Mouse (Mus musculus): ENCODE measurements at regions not wholly inside any gene's neighbourhood (a gene's known extent, or its start where the extent isn't known, plus 50 kb on each side); places are given as distances from the start of the nearest gene placed in this dataset.

DNA sequence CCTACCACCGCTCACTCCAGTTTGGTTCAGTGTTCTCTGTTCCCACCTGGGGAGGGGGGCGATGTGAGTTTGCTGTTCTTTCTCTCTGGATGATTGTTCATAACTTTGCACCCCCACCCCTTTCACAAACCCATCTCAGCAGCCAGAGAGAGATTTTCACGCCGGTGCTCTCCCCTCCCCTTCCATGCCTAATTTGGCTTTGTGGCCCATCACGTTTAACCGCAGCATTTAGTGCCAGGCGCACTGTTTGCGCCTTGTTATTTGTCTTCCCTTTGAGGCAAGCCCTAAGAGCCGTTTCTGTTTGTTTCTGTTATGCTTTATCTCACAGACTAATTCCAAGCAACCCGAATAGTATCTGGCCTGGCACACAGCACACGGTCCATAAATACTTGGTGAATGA, 160.6 kb downstream of the Evx1 start:
- H3K79me2 ChIP-seq (replicated peaks; ENCODE audit: control insufficient read depth, extremely low read depth, insufficient read depth, poor library complexity, severe bottlenecking) = no peaks in the 10 kb centered on the region
- in situ Hi-C loops (cut with MboI; ENCODE audit: low pct_ligation_motif_present, low pct_unique_long_range_greater_than_20kb, low sequenced_read_pairs) (no loop called here), dilution Hi-C loops (cut with MboI; ENCODE audit: extremely low pct_ligation_motif_present, extremely low pct_unique_long_range_greater_than_20kb, low sequenced_read_pairs) (no loop called here)
- H3K4me3 ChIP-seq (replicated peaks in 1 of 3; ENCODE audit: low read depth in 2 of 3, low read length in 2 of 3, poor library complexity in 1 of 3) = no peak overlapping the region
- H3K27me3 ChIP-seq (replicated peaks) = no peaks in the 10 kb centered on the region
- no peak for TF ChIP-seq GABPA (IDR thresholded peaks at IDR 0.05; ENCODE audit: insufficient replicate concordance, low read depth, low read length)
- peak; percentile 51 for TF ChIP-seq BHLHE40 (IDR thresholded peaks at IDR 0.05; ENCODE audit: low read depth, low read length)
- TF ChIP-seq NRF1 (IDR thresholded peaks at IDR 0.05; ENCODE audit: low read depth, low read length) = no peak
- no peaks in the 10 kb centered on the region for H3K9me3 ChIP-seq (replicated peaks; ENCODE audit: low read length)
- H3K4me2 ChIP-seq (ENCODE audit: insufficient read depth, low read depth, poor library complexity, severe bottlenecking) = peak overlapping the region; percentile 21
- no peaks in the 10 kb centered on the region for H3K36me3 ChIP-seq (replicated peaks in 1 of 2; ENCODE audit: control insufficient read depth in 1 of 2, insufficient read depth in 1 of 2, low read length in 1 of 2)
- no peak overlapping the region for H3K27ac ChIP-seq (ENCODE audit: insufficient read depth, low read depth)
- H3K4me1 ChIP-seq (ENCODE audit: control insufficient read depth in 1 of 2, insufficient read depth in 2 of 2) = peaks cover 16% of the 10 kb centered on the region in 2 experiments
- no peak overlapping the region for H3K9ac ChIP-seq (ENCODE audit: insufficient read depth, low read depth)
- no peak for DNase-seq (ENCODE audit: extremely low read depth)

DNA sequence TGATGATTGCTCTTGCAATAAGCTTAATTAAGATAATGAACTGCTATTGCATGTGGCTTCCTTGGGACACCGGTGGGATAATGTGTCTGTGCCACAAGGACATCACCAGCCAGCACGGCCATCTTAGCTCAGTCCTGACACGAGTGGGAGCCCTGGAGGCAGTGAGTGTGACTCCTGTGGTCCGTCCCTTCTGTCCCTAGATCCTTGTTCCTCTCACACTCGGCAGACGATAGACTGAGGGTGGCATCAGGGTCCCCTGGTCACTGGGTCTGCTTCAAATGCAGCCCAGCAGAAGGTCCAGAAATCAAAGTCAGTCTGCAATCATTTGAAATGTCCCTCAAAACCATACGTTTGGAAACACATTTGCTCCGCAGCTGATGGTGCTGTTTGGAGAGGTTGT, 162.4 kb downstream of the Evx1 start:
- H3K27me3 ChIP-seq (replicated peaks) = no peaks in the 10 kb centered on the region
- no peak overlapping the region for H3K9ac ChIP-seq (ENCODE audit: insufficient read depth, low read depth)
- no peak overlapping the region for H3K4me3 ChIP-seq (replicated peaks in 1 of 3; ENCODE audit: low read depth in 2 of 3, low read length in 2 of 3, poor library complexity in 1 of 3)
- H3K4me1 ChIP-seq (ENCODE audit: control insufficient read depth in 1 of 2, insufficient read depth in 2 of 2) = peaks cover 16% of the 10 kb centered on the region in 2 experiments
- in situ Hi-C loops (cut with MboI; ENCODE audit: low pct_ligation_motif_present, low pct_unique_long_range_greater_than_20kb, low sequenced_read_pairs) (no loop called here), dilution Hi-C loops (cut with MboI; ENCODE audit: extremely low pct_ligation_motif_present, extremely low pct_unique_long_range_greater_than_20kb, low sequenced_read_pairs) (no loop called here)
- no peak overlapping the region for H3K4me2 ChIP-seq (ENCODE audit: insufficient read depth, low read depth, poor library complexity, severe bottlenecking)
- DNase-seq (ENCODE audit: extremely low read depth) = no peak
- TF ChIP-seq SIN3A (IDR thresholded peaks at IDR 0.05; ENCODE audit: low read length) = no peak
- TF ChIP-seq RAD21 (IDR thresholded peaks at IDR 0.05; ENCODE audit: low read depth, low read length) = no peak
- TF ChIP-seq JUN (IDR thresholded peaks at IDR 0.05; ENCODE audit: insufficient read depth, low read depth, low read length) = no peak
- no peak for TF ChIP-seq GABPA (IDR thresholded peaks at IDR 0.05; ENCODE audit: insufficient replicate concordance, low read depth, low read length)
- TF ChIP-seq MAFK (IDR thresholded peaks at IDR 0.05; ENCODE audit: insufficient replicate concordance, low read length) = no peak
- TF ChIP-seq SMC3 (IDR thresholded peaks at IDR 0.05; ENCODE audit: low read depth, low read length) = no peak
- TF ChIP-seq MAZ (IDR thresholded peaks at IDR 0.05; ENCODE audit: low read depth, low read length) = no peak
- TF ChIP-seq MYC (IDR thresholded peaks at IDR 0.05; ENCODE audit: low read depth, low read length) = no peak
- TF ChIP-seq IRF4 (IDR thresholded peaks at IDR 0.05; ENCODE audit: low read depth, low read length) = no peak
- no peak for TF ChIP-seq ZMIZ1 (IDR thresholded peaks at IDR 0.05; ENCODE audit: low read depth, low read length)
- no peak for TF ChIP-seq CHD2 (IDR thresholded peaks at IDR 0.05; ENCODE audit: low read length)
- TF ChIP-seq USF1 (IDR thresholded peaks at IDR 0.05; ENCODE audit: low read depth, low read length) = no peak
- TF ChIP-seq RCOR1 (conservative IDR thresholded peaks at IDR 0.05; ENCODE audit: low read depth, low read length) = no peak
- no peak for TF ChIP-seq TBP (conservative IDR thresholded peaks at IDR 0.05; ENCODE audit: low read depth, low read length)
- no peak for TF ChIP-seq MXI1 (IDR thresholded peaks at IDR 0.05; ENCODE audit: low read depth, low read length)
- TF ChIP-seq KAT2A (IDR thresholded peaks at IDR 0.05; ENCODE audit: insufficient replicate concordance, low read length) = no peak
- TF ChIP-seq CTCF (conservative IDR thresholded peaks at IDR 0.05 in 1 of 2, IDR thresholded peaks at IDR 0.05 in 1 of 2; ENCODE audit: low read depth in 2 of 2, low read length in 2 of 2) = no peak
- no peak for TF ChIP-seq MEF2A (IDR thresholded peaks at IDR 0.05; ENCODE audit: borderline replicate concordance, low read depth, low read length)
- H3K36me3 ChIP-seq (replicated peaks in 1 of 2; ENCODE audit: control insufficient read depth in 1 of 2, insufficient read depth in 1 of 2, low read length in 1 of 2) = no peaks in the 10 kb centered on the region
- H3K27ac ChIP-seq (ENCODE audit: insufficient read depth, low read depth) = no peak overlapping the region
- H3K79me2 ChIP-seq (replicated peaks; ENCODE audit: control insufficient read depth, extremely low read depth, insufficient read depth, poor library complexity, severe bottlenecking) = no peaks in the 10 kb centered on the region
- no peaks in the 10 kb centered on the region for H3K9me3 ChIP-seq (replicated peaks; ENCODE audit: low read length)

Data from CH12.LX (cell line).